Mouse (Mus musculus) ZHBTc4 (cell line): ENCODE measurements at regions not wholly inside any gene's neighbourhood (a gene's known extent, or its start where the extent isn't known, plus 50 kb on each side); places are given as distances from the start of the nearest gene placed in this dataset.
"Not testable (repeated sequence)": the region's sequence is repeated elsewhere in the genome, so short reads cannot be mapped to it uniquely, and the experiment has no call there.

Source experiments
- DNase-seq: peaks from one replicate; pipeline ENCODE4 v3.0.0-alpha.2; 2011; ENCODE audit warnings: low read depth, low spot score

DNA sequence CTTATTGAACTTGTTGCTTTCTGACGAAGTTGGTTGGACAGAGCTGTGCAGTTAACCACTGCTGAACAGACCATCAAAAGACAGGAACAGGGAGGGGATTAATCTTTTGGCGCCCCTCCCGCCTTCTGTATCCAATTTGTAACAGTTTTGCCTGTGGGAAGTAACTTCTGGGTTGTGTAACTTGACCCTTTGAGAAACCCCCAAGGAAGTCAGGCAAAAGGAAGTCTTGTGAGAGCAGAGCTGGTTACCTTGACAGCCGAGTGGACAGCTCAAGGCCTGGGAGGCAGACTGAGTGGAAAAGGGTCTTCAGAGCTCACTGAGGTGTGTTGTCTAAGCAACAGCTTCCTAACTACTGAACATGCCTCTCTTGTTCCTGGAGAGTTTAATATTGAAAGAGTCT lies 75.8 kb upstream of the Hao2 start:
- no peak for DNase-seq

DNA sequence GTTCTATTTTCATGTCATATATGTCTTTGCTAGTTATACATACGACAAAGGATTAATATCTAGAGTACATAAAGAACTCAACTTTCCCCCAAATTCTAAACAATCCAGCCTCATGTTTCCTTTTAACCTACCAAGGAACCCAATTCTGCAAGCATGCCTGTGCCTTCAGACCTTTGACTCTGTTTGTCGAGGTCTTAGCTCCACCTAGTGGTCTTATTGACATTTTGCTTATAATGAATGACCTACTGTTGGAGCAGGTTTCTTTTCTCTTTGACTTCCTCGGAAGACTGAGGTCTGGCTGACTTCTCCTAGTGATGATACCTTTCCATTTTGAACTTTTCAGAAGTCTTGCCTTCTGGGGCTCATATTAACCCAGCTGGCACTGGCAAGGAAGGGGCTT lies 82.7 kb upstream of the Hao2 start:
- DNase-seq: peak; percentile 61

DNA sequence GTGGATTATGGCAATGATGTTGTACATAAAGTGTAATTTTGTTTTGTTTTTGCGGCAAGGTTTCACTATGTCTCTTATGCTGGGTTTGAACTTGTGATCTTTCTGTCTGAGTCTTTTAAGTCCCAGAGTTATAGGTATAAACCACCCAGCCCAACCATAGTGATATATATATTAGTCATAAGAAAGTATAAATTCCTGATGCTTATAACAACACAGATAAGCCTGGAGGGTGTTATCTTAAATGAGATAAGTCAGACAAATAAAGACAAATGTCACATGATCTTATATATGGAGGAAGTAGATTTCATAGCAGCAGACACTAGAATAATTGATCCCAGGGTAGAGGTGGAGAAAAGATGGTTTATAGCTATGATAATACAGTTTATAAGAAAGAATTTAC lies 89.7 kb upstream of the Hao2 start:
- DNase-seq: no peak

DNA sequence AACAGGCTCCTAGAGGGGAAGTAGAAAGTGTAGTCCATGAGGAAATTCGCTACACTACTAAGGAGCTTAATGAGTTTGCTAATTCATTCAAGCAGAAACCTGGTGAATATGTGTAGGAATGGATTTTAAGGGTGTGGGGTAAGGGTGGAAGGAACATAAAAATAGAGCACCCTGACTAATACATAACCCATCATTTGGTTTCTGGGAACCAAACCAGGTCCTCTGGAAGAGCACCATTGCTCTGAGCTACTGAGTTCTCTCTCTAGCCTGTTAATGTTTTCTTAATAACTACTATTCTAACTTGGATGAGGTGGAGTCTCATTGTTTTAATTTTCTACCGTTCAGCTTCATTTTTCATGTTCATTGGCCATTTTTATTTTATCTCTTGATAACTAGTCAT lies 94.2 kb upstream of the Hao2 start:
- DNase-seq: not testable (repeated sequence)

DNA sequence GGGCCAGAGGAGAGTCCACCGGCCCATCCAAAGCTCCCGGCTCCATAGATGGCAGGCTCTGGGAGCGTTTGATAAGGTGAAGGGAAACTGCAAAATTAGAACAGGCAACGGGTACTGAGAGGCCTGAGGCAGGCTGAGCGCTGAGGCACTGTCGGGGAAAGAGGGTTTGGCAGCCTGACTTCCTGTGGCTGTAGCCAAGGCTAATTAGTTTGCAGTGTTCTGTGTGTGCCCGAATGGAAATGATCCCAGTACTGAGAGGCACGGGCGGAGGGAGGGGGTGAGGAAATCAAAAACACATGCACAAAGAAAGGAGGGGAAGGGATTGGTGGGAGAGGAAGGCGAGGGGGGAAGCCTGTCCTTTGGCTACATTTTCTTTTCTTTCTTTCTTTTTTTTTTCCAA lies 97.8 kb upstream of the Hao2 start:
- DNase-seq: no peak

DNA sequence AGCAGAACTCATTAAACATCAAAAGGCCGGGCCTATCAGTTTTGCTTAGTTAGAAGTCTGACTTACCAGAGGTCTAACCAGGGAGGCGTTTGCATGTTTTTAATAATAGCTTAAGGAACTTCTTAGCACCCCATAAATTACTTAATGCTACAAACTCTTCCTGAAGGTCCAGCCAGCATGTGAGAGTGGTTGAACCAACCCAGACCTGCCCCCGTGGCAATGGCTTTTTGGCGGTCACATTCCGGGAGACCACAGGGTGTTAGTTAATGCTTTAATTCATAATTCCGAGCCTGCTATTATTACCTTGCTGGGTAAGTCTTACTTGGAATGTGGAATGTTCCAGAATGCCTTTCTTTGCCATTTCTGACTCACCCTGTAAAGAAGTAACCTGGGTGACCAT lies 98.2 kb upstream of the Hao2 start:
- DNase-seq: no peak

DNA sequence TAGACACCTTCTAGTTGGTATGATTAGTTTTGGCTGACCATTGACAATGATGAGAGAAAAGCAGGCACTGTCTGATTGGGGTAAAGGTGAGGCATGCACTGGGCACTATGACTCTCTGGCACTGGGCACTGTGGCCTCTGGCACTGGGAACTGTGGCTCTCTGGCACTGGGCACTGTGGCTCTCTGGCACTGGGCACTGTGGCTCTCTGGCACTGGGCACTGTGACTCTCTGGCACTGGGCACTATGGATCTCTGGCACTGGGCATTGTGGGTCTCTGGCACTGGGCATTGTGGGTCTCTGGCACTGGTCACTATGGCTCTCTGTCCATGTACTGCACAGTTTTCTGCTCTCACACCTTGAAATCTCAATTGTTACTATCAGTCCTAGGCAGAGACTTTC lies 101.0 kb upstream of the Hao2 start:
- no peak for DNase-seq

DNA sequence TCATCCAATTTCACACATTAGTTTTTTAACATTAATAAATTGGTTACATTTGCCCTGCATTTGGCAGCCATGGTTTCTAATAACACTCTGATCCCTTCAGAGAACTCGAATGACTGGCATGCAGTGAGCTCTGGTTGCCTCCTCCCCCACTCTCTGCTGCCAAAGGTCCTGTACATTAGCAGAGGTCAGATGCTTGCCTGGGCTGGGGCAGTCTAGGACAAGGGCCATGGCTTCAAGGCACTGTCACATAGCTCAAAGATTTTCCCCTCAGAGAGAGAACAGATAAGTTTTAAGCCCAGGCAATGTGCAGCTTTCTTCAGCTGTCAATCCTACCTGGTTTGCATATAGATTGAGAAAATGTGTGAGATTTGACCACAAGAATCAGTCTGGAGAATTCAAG lies 110.2 kb upstream of the Wars2 start:
- no peak for DNase-seq

DNA sequence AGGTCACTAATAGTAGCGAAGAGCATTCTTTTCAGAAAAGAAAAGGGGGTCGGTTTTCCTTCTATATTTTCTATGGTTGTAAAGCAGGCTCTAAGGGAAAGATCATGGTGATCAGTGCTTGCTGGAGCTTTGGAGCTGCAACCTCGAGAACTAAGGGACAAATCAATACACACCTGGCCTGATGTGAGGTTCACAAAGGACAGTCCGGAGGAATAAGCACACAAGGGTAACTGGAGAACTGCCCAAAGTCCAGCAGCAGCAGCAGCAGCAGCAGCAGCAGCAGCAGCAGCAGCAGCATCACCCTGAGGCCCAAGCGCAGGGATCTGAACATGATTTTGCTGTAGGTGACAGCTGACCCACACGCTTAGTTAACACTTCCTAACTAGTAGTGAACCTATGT lies 94.7 kb upstream of the Wars2 start:
- DNase-seq: no peak

DNA sequence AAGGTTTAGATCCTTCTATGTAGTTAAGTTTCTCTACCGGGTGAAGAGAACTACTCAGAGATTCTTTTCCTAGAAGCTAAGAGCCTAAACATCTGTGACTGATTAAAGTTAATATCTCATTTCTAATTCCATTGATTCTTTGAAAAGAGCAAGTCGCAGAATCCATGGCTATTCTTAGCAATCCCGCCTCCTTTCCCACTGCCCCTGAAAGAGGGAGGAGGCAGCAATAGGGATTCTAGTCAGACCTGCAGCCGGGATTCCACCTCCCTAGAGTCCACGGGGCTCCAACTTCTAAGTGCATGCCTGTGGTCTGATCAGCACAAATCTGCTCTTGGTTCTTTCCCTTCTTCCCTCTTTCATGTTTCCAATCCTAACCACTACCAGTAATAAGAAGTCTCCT lies 93.7 kb upstream of the Wars2 start:
- DNase-seq: no peak

DNA sequence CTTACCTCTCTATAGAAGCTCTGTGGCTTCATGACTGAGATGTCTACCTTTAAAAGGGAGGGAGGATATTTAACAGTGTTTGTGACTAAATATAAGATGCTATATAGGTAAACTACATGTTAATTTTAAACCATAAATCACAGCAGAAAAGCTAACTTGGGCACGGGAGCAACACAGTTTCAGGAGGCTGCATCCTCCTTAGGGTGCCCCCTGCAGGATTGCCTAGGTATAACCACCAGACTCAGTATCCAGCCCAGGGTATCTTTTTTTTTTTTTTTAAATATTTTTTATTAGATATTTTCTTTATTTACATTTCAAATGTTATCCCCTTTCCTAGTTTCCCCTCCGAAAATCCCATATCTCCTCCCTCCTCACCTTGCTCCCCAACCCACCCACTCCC lies 91.6 kb upstream of the Wars2 start:
- no peak for DNase-seq

DNA sequence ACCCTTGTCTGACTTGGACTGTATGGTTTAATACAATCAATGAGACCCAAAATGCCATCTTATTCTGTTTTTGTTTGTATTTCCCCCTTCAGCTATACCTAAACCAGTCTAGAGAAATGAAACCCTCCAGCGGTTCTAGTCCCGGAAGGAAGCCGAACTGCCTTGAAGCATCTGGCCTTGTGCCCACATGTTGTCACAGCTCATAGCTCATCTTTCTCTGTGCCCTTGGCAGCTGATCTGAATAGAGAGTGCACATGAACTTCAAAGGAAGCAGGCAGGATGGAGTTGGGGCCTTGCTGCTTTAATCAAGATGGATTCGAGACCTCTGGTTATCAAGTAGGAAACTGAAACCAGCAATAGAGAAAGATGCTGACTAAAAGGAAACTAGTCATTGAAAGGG lies 88.7 kb upstream of the Wars2 start:
- no peak for DNase-seq

DNA sequence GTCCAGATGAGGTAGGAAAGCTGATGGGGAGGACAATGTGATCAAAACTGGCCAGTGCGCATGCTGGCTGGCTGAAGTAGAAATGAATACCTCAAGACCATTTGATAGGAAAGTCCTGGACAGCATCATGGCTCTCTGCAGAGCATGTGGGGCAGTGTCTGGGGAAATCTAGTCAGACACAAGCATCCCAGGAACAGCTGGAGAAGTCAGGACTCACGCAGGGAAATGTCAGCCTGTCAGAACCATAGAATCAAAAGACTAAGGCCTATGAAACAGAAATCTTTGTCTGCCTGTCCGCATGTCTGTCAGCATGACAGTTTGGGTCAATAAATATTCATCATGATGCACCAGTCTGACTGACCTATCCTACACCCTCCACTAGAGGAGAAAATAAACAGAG lies 73.7 kb upstream of the Wars2 start:
- DNase-seq: no peak
